Mouse (Mus musculus) testis, adult 2 months (tissue): ENCODE data around the gene Lmtk2.

Experiments used
- CTCF ChIP-seq: fragments of 200-500 bp; IDR thresholded peaks from 2 replicates; pipeline ENCODE4 v1.5.1; 2012; ENCODE audit warnings: low read depth, mild to moderate bottlenecking, inconsistent platforms, low read length, moderate library complexity; ENCODE audit not compliant: control insufficient read depth, insufficient read depth, insufficient replicate concordance
- POLR2A ChIP-seq: fragments of 200-500 bp; IDR thresholded peaks from 2 replicates; pipeline ENCODE4 v1.6.1; 2012; ENCODE audit warnings: low read depth, mild to moderate bottlenecking, inconsistent platforms, low read length, moderate library complexity; ENCODE audit not compliant: control insufficient read depth

DNA sequence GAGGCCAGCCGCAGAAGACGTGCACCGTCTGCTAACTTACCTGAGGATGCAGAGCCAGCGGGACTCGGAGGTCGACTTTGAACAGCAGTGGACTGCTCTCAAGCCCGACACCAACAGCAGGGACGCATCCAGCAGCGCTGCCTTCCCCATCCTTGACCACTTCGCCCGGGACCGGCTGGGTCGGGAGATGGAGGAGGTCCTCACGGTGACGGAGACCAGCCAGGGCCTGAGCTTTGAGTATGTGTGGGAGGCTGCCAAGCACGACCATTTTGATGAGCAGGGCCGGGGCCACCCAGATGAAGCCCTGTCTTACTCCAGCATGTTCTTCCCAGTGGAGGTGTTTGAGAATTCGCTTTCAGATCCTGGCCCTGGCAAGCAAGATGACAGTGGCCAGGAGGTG is 73.4 kb downstream of the Lmtk2 start:
- TF ChIP-seq CTCF (no peak), POLR2A (no peak)
